Mouse (Mus musculus) lung, postnatal 0 days (tissue): ENCODE data around the gene Rpn1.

ENCODE experiments used
- CTCF ChIP-seq: IDR thresholded peaks from 2 replicates; pipeline ENCODE4 v1.5.1; 2016; ENCODE audit warnings: antibody characterized with exemption, mild to moderate bottlenecking
- EP300 ChIP-seq: IDR thresholded peaks from 2 replicates; pipeline ENCODE4 v1.6.1; 2016; ENCODE audit warnings: antibody characterized with exemption, mild to moderate bottlenecking, control low read depth

DNA sequence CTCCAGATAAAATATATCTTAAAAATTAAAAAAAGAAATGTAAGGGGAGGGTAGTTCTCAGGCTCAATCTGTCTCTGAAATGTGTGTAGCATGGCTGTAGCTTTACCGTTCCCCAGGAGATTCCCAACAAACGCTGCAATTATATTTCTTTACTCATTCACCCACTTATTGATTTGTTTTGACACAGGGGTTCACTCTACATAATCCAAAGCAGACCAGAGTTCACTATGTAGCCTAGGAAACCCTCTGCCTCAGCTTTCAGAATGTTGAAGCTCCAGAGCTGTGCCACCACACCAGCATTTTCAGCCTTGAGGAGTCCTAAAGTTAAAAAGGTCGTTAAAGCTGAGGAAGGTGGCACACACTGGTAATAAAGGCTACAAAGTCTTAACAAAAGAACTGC, 18.3 kb upstream of the Rpn1 start:
- TF ChIP-seq CTCF: no peak
- TF ChIP-seq EP300: no peak
